Mouse (Mus musculus): ENCODE results near the gene Mto1. TPM values are rescaled to one million over a fixed set of nuclear protein-coding genes. Genes with fewer than 3 reads are reported as not detected.

Gene Mto1
- polyA plus RNA-seq, 1 experiment from 2014 or later, result 27.1 TPM

DNA sequence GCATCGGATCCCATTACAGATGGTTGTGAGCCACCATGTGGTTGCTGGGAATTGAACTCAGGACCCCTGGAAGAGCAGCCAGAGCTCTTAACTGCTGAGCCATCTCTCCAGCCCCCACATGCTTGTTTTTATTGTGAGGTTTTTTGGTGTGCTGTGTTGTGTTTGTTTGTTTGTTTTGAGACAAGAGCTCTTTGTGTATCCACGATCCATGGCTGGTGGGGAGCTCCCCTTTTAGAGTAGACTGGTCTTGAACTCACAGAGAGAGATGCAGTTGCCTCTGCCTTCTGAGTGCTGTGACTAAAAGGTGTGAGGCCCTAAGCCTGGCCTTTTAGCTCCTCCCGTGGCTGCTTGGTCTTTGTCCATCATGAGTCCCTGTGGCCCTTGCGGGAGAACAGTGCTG lies 56.1 kb downstream of the Mto1 start:
- Histone ChIP-seq H3K4me3 (ENCODE audit: low read depth, low read length) (no peak overlapping the region), H3K9me3 (ENCODE audit: control insufficient read depth, low read depth, low read length) (no peaks in the 10 kb centered on the region), H3K27ac (ENCODE audit: low read length) (no peak overlapping the region), H3K27me3 (ENCODE audit: control insufficient read depth, insufficient read depth, low read length) (no peaks in the 10 kb centered on the region), H3K4me1 (ENCODE audit: control insufficient read depth, insufficient read depth, low read length) (peaks cover 5% of the 10 kb centered on the region), H3K9ac (replicated peaks; ENCODE audit: low read depth, low read length) (no peak overlapping the region), H3K4me2 (replicated peaks; ENCODE audit: low read depth, low read length) (no peak overlapping the region), H3K36me3 (ENCODE audit: control insufficient read depth, insufficient read depth, low read length) (no peaks in the 10 kb centered on the region)
- ATAC-seq (ENCODE audit: insufficient number of reproducible peaks, insufficient read depth, low FRiP score, low read depth), result no peak
- WGBS, result 77% methylated on average over 4 of the region's 4 CpGs

DNA sequence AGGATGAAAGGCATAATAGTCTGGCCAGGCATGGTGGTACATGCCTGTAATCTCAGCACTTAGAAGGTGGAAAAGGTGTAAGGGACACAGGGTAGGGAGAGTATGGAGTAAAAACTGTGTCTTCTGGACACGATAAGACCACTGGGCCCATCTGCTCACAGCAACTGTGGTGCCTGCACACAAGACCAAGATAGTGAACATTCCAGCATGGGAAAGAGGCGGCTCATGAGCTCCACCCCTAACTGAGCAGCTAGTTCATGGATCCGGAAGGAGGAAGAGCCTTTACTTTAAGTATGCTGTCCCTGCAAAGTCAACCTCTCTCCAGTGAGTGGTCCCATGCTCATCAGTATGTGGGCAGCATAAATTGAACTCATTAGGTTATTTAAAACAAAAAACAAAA lies 56.7 kb downstream of the Mto1 start:
- Histone ChIP-seq H3K9me3 (ENCODE audit: control insufficient read depth, low read depth, low read length) (no peaks in the 10 kb centered on the region), H3K36me3 (ENCODE audit: control insufficient read depth, insufficient read depth, low read length) (no peaks in the 10 kb centered on the region), H3K9ac (replicated peaks; ENCODE audit: low read depth, low read length) (no peak overlapping the region), H3K27me3 (ENCODE audit: control insufficient read depth, insufficient read depth, low read length) (no peaks in the 10 kb centered on the region), H3K4me1 (ENCODE audit: control insufficient read depth, insufficient read depth, low read length) (peaks cover 5% of the 10 kb centered on the region), H3K4me3 (ENCODE audit: low read depth, low read length) (no peak overlapping the region), H3K4me2 (replicated peaks; ENCODE audit: low read depth, low read length) (no peak overlapping the region), H3K27ac (ENCODE audit: low read length) (no peak overlapping the region)
- ATAC-seq (ENCODE audit: insufficient number of reproducible peaks, insufficient read depth, low FRiP score, low read depth), result no peak
- 82% methylated on average over 3 of the region's 3 CpGs for WGBS

DNA sequence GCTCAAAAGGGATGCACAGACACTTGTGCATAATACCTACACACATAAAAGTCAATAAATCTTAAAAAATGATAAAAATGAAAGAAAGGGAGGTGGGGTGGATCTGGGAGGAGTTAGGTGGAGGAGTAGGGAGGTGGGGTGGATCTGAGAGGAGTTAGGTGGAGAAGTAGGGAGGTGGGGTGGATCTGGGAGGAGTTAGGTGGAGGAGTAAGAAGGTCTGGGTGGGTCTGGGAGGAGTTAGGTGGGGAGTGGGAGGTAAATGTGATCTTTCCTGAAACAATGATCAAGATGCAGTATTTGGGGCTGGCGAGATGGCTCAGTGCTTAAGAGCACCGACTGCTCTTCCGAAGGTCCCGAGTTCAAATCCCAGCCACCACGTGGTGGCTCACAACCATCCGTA lies 57.2 kb downstream of the Mto1 start:
- no peak for ATAC-seq (ENCODE audit: insufficient number of reproducible peaks, insufficient read depth, low FRiP score, low read depth)
- WGBS, result 94% methylated on average over 6 of the region's 6 CpGs

DNA sequence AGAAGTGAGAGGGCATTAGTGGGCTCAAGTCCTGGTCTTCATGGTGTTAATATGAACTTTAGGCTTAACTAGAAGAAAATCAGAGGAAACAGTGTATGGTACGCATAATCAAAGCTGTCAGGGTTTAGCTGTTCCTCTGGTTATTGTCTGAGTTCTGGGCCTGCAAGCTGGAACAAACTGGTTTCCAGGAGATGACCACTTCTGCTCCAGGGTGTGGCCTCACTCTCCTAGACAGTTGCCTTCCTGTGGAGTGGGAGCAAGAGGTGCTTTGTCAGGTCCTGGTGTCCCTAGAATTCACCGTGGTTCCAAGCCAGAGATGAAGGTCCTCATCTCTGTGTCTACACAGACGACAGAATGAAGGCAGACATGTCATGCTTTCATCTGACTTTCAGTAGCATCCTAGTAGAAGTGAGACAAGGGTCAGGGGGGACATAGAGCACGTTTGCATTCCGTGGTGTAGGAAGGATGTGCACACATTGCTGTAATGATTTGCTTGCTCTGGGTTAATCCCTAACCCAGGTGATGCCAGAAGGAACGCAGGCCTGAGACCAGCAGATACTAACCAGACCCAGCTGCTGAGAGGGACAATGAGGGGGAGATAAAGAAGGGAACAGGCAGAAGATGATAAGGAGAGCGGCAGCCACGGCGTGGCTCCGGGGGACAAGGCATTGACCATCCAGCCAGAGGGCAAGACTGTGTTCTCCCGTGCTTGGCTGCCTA lies 58.2 kb downstream of the Mto1 start:
- Histone ChIP-seq H3K4me3 (ENCODE audit: low read depth, low read length) (no peak overlapping the region), H3K27me3 (ENCODE audit: control insufficient read depth, insufficient read depth, low read length) (no peaks in the 10 kb centered on the region), H3K36me3 (ENCODE audit: control insufficient read depth, insufficient read depth, low read length) (no peaks in the 10 kb centered on the region), H3K4me1 (ENCODE audit: control insufficient read depth, insufficient read depth, low read length) (peaks cover 5% of the 10 kb centered on the region), H3K4me2 (replicated peaks; ENCODE audit: low read depth, low read length) (no peak overlapping the region), H3K27ac (ENCODE audit: low read length) (no peak overlapping the region), H3K9ac (replicated peaks; ENCODE audit: low read depth, low read length) (no peak overlapping the region), H3K9me3 (ENCODE audit: control insufficient read depth, low read depth, low read length) (no peaks in the 10 kb centered on the region)
- 36% methylated on average over 11 of the region's 11 CpGs for WGBS
- no peak for ATAC-seq (ENCODE audit: insufficient number of reproducible peaks, insufficient read depth, low FRiP score, low read depth)

More for the DNA sequence above, 57.2 kb downstream of the Mto1 start:
- Histone ChIP-seq H3K9ac (replicated peaks; ENCODE audit: low read depth, low read length) (no peak overlapping the region), H3K4me3 (ENCODE audit: low read depth, low read length) (no peak overlapping the region), H3K27me3 (ENCODE audit: control insufficient read depth, insufficient read depth, low read length) (no peaks in the 10 kb centered on the region), H3K4me2 (replicated peaks; ENCODE audit: low read depth, low read length) (no peak overlapping the region), H3K9me3 (ENCODE audit: control insufficient read depth, low read depth, low read length) (no peaks in the 10 kb centered on the region), H3K4me1 (ENCODE audit: control insufficient read depth, insufficient read depth, low read length) (peaks cover 5% of the 10 kb centered on the region), H3K36me3 (ENCODE audit: control insufficient read depth, insufficient read depth, low read length) (no peaks in the 10 kb centered on the region), H3K27ac (ENCODE audit: low read length) (no peak overlapping the region)

DNA sequence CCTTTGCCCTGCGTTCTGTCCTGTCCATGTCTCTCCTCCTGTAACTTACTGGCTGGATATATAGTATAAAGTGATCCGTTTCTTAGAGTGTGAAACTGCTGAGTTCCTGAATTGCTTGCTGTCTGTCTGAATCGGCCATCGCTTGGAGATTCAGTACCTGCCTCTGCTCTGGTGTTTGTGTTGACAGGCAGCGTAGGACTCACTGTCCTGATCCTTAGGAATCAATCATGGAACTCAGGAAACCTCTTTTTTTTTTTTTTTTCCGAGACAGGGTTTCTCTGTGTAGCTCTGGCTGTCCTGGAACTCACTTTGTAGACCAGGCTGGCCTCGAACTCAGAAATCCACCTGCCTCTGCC lies 58.7 kb downstream of the Mto1 start:
- 62% methylated on average over 7 of the region's 7 CpGs for WGBS
- no peak overlapping the region for H3K4me2 ChIP-seq (replicated peaks; ENCODE audit: low read depth, low read length)
- H3K4me3 ChIP-seq (ENCODE audit: low read depth, low read length), result no peak overlapping the region
- H3K9me3 ChIP-seq (ENCODE audit: control insufficient read depth, low read depth, low read length), result no peaks in the 10 kb centered on the region
- no peak overlapping the region for H3K27ac ChIP-seq (ENCODE audit: low read length)
- H3K36me3 ChIP-seq (ENCODE audit: control insufficient read depth, insufficient read depth, low read length), result no peaks in the 10 kb centered on the region
- peaks cover 5% of the 10 kb centered on the region for H3K4me1 ChIP-seq (ENCODE audit: control insufficient read depth, insufficient read depth, low read length)
- H3K27me3 ChIP-seq (ENCODE audit: control insufficient read depth, insufficient read depth, low read length), result no peaks in the 10 kb centered on the region
- no peak for ATAC-seq (ENCODE audit: insufficient number of reproducible peaks, insufficient read depth, low FRiP score, low read depth)
- H3K9ac ChIP-seq (replicated peaks; ENCODE audit: low read depth, low read length), result no peak overlapping the region

DNA sequence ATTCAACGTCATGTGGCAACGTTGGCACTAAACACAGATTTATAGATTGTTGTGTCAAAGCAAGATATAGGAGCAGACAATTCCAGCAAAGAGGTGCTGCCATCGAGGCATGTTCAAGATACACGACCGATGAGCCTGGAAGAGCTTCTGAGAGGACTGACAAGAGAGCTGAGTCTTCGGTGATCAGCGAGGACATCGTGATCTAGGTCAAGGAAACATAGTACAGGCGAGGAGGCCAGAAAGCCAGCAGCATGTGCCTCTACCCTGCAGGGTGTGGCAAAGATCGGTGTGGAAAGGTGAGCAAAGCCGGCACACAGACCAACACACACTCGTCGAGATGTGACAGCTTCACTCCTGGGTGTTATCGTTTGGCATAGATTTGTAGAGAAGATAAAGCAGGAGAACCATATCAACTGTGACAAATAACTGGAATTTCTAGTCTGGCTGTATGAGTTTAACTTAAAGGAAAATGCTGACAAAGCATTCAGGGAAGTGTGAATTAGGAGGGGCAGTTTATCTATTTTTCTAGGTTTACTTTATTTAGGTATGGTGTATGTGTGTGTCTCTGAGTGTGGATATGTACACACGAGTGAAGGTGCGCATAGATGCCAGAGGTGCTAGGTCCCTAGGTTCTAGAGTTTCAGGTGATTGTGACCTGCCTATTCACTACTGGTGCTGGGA lies 60.2 kb downstream of the Mto1 start:
- no peak overlapping the region for H3K9ac ChIP-seq (replicated peaks; ENCODE audit: low read depth, low read length)

DNA sequence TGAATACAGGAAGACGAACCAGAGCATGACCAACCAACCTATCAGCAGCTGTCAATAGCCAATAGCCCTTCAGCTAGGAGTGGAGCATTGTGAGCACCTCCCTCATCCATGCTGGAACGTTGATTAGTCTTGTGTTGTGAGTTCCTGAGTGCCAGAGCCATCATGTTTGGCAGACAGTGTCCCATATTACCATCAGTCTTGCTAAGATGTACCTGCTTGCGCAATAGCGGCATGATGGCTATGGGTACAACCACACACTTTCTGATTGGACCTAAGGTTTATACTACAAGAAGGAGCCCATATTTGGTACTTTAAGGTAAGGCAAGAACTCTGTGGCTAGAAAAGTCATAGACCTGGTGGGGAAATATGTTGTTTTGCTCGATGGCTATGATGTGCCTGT lies 63.7 kb downstream of the Mto1 start:
- no peak overlapping the region for H3K4me2 ChIP-seq (replicated peaks; ENCODE audit: low read depth, low read length)
- no peak overlapping the region for H3K4me3 ChIP-seq (ENCODE audit: low read depth, low read length)
- 90% methylated on average over 5 of the region's 5 CpGs for WGBS
- ATAC-seq (ENCODE audit: insufficient number of reproducible peaks, insufficient read depth, low FRiP score, low read depth), result no peak
- H3K9ac ChIP-seq (replicated peaks; ENCODE audit: low read depth, low read length), result no peak overlapping the region
- no peaks in the 10 kb centered on the region for H3K9me3 ChIP-seq (ENCODE audit: control insufficient read depth, low read depth, low read length)
- H3K36me3 ChIP-seq (ENCODE audit: control insufficient read depth, insufficient read depth, low read length), result no peaks in the 10 kb centered on the region
- H3K27me3 ChIP-seq (ENCODE audit: control insufficient read depth, insufficient read depth, low read length), result no peaks in the 10 kb centered on the region
- no peak overlapping the region for H3K27ac ChIP-seq (ENCODE audit: low read length)
- H3K4me1 ChIP-seq (ENCODE audit: control insufficient read depth, insufficient read depth, low read length), result no peaks in the 10 kb centered on the region

More for the DNA sequence above, 60.2 kb downstream of the Mto1 start:
- 78% methylated on average over 16 of the region's 16 CpGs for WGBS
- H3K4me1 ChIP-seq (ENCODE audit: control insufficient read depth, insufficient read depth, low read length), result peaks cover 1% of the 10 kb centered on the region
- no peaks in the 10 kb centered on the region for H3K27me3 ChIP-seq (ENCODE audit: control insufficient read depth, insufficient read depth, low read length)
- no peak overlapping the region for H3K4me3 ChIP-seq (ENCODE audit: low read depth, low read length)
- H3K27ac ChIP-seq (ENCODE audit: low read length), result no peak overlapping the region
- no peaks in the 10 kb centered on the region for H3K9me3 ChIP-seq (ENCODE audit: control insufficient read depth, low read depth, low read length)
- H3K4me2 ChIP-seq (replicated peaks; ENCODE audit: low read depth, low read length), result no peak overlapping the region
- no peaks in the 10 kb centered on the region for H3K36me3 ChIP-seq (ENCODE audit: control insufficient read depth, insufficient read depth, low read length)
- no peak for ATAC-seq (ENCODE audit: insufficient number of reproducible peaks, insufficient read depth, low FRiP score, low read depth)

DNA sequence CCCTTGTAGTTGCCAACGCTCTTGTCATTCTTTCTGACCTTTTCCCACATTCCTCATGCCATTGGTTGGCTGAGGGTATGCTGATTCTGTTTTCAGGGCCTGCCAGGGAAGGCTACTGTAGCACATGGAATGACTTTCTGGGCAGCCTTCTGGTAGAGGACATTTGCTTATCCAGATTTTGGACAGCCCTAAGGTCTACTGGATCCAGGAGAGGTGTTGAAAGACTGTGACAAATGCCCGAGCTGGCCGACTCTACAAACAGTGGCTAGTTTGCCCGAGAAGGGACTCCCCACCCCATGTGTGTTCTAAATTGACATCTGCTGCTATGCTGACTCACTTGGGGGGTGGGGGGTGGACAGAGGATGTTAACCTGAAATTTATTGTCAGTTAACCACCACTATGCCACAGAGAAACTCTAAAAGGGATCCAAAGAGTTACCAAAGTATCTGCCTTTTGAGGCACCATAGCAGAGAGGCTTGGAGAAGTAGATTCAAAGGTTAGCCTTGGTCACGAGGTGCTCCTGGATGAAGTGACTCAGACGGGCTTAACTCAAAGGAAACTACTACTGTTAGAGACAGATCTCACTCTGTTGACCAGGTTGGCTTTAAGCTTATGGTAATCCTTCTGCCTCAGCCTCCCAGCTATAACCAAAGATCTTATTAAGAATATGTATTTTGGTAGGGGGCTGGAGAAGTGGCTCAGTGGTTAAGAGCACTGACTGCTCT lies 65.9 kb downstream of the Mto1 start:
- Histone ChIP-seq H3K4me3 (ENCODE audit: low read depth, low read length) (no peak overlapping the region), H3K27me3 (ENCODE audit: control insufficient read depth, insufficient read depth, low read length) (no peaks in the 10 kb centered on the region), H3K9ac (replicated peaks; ENCODE audit: low read depth, low read length) (no peak overlapping the region), H3K36me3 (ENCODE audit: control insufficient read depth, insufficient read depth, low read length) (no peaks in the 10 kb centered on the region), H3K9me3 (ENCODE audit: control insufficient read depth, low read depth, low read length) (no peaks in the 10 kb centered on the region), H3K27ac (ENCODE audit: low read length) (no peak overlapping the region), H3K4me1 (ENCODE audit: control insufficient read depth, insufficient read depth, low read length) (no peaks in the 10 kb centered on the region), H3K4me2 (replicated peaks; ENCODE audit: low read depth, low read length) (no peak overlapping the region)
- ATAC-seq (ENCODE audit: insufficient number of reproducible peaks, insufficient read depth, low FRiP score, low read depth), result no peak
- 58% methylated on average over 6 of the region's 6 CpGs for WGBS
